Mouse (Mus musculus) adrenal gland, adult (tissue): ENCODE measurements at regions not wholly inside any gene's neighbourhood (a gene's known extent, or its start where the extent isn't known, plus 50 kb on each side); places are given as distances from the start of the nearest gene placed in this dataset.
A peak's percentile ranks its signal among the peaks of the same experiment; 100 is the strongest.

Experiments used
- DNase-seq, 2 experiments: peaks; one replicate each; pipeline ENCODE4 v3.0.0; 2022 to 2023; ENCODE audit warnings: low spot score in 1 of 2; ENCODE audit not compliant: inconsistent age in 2 of 2

- no peak for DNase-seq
These were observed 69.2 kb upstream of the Rgs1 start for GRCm38 (mm10) chr1:144318289-144318688.

- no peak for DNase-seq
These were observed 68.5 kb upstream of the Rgs1 start for GRCm38 (mm10) chr1:144317560-144317959.

GRCm38 (mm10) chr1:144316251-144316650 lies 67.2 kb upstream of the Rgs1 start:
- no peak for DNase-seq

- DNase-seq: no peak
These were observed 65.3 kb upstream of the Rgs1 start for GRCm38 (mm10) chr1:144314382-144314781.

- DNase-seq: no peak
These were observed 64.3 kb upstream of the Rgs1 start for GRCm38 (mm10) chr1:144313318-144313717.

GRCm38 (mm10) chr1:144309901-144310300 lies 60.9 kb upstream of the Rgs1 start:
- DNase-seq: no peak

- DNase-seq: no peak
These were observed 59.3 kb upstream of the Rgs1 start for GRCm38 (mm10) chr1:144308313-144308712.

GRCm38 (mm10) chr1:144307854-144308285 lies 58.8 kb upstream of the Rgs1 start:
- no peak for DNase-seq

GRCm38 (mm10) chr1:144307017-144307853 lies 58.2 kb upstream of the Rgs1 start:
- no peak for DNase-seq

GRCm38 (mm10) chr1:144306284-144306683 lies 57.2 kb upstream of the Rgs1 start:
- DNase-seq: peak in 1 of 2 experiments; percentile 43

- no peak for DNase-seq
These were observed 51.6 kb upstream of the Rgs1 start for GRCm38 (mm10) chr1:144300670-144301069.
